Mouse (Mus musculus) adrenal gland, postnatal 25 days (tissue): Measurements from ENCODE around the gene Casq2. TPM values are rescaled to one million over a fixed set of nuclear protein-coding genes. Genes with fewer than 3 reads are reported as not detected.

ENCODE experiments used
- DNase-seq: peaks from one replicate; pipeline ENCODE4 v3.0.0; 2021; ENCODE audit warnings: mixed read lengths
- total RNA-seq: library from RNA; stranded (reverse); gene quantifications from 2 replicates; pipeline ENCODE4 v1.2.3, GENCODE M21; 2021

Gene Casq2
- total RNA-seq, 1 experiment from 2014 or later = 0.46 TPM

DNA sequence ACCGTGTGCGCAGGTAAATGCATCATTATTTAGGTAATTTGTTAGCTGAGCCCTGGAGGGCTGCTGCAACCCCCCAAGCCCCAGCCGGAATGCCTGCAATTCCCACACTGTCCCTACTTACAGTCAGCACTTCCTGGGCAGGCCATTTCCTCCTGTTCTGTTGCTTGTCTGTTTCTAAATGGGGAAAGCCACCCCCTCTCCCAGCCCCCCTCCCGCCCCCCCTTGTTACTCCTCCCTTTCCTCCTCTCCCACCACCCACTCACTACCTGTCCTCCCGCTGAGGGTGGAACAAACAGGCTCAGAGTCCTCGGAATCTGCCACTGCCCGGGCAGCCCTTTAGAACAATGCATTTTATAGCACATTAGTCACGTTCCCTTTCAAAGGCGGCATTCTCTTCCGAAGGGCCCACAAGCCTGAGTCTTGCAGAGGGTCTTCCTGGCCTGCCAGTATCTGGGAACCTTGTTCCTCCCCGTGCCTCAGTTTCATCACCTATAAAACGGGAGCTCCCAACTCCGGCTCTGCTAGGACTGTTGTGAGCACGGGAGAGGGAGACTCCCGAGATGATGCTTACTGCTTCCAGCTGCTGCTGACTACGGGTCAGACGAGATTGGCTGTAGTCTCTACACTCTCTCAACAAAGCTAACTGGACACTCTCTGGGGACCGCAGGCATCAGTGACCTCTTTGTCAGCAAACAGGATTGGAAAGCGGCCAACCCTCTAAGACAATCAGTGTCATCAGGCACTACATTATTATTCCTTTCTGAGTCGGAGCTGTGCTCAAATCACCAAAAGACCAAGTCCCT lies 107.5 kb downstream of the Casq2 start:
- DNase-seq = no peak

DNA sequence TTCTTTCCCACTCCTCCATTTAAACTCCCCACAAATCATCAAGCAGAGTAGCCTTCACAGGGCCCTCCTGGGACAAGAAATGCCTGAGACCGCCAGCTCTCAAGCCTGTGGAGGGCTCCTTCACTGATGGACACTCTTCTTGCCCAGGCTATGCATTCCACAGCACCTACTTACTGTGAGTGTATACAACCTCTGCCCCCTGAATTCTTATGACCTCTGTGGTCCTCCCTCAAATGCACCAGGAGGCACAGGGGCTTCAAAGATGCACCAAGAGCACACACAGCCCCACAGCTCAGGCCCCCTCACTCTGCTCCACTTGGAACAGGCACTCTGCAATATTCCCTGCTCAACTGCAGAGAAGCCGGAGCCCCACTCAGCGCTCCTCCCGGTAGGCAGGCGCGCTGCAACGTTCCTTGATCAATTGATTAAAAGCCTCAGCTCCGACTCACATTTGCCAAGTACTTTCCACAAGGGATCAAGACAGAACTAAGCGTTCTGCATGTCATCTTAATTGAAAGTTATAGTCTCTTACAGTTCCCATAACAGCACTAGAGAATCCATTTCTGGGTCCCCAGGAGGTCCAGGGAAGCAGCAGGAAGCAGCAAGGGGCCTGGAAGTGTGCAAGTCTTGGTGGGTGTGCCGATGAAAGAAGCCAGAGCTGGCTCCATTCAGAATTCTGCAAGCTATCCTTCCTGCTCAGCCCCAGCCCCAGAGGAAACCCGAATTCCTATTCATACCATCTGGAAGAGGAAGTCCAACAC lies 108.3 kb downstream of the Casq2 start:
- DNase-seq = no peak

DNA sequence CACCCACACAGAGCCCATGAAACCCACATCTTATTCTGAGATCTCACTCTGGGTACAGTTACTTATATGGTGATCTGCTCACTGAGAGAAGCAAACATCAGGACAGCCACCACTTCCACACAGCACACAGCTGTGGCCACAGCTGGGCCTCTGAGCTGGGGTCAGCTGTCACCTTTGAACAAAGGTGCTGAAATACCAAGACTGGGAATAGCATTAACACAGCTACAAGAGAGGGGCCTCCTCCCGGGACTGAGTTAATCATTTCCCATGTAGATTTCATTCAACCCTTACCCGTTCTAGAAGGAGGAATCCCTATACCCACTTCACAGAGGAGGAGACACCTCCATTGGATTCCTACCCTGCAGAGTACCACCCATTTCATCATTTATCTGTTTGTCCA lies 109.5 kb downstream of the Casq2 start:
- no peak for DNase-seq

Other genes starting within 250 kb of the Casq2 start
- gene Mab21l3, start 237.5 kb upstream of the Casq2 start, total RNA-seq = 0.21 and 0.43 TPM in 2 replicates
- gene Slc22a15, start 162.0 kb upstream of the Casq2 start, total RNA-seq = 14.3 and 17.7 TPM in 2 replicates
- gene Nhlh2, start 76.3 kb upstream of the Casq2 start, total RNA-seq = not detected in 2 replicates
- gene Vangl1, start 118.3 kb downstream of the Casq2 start, total RNA-seq = 29.7 and 38.9 TPM in 2 replicates